Mouse (Mus musculus) forebrain, embryonic 16.5 days (tissue): ENCODE results near the gene Gm28308. TPM values are rescaled to one million over a fixed set of nuclear protein-coding genes. Genes with fewer than 3 reads are reported as not detected.

Source experiments
- ATAC-seq: fragments of 200-750 bp; cut with Nextera tagmentation; 2 replicates; pipeline ENCODE4 v1.8.0; 2017; ENCODE audit warnings: mild to moderate bottlenecking, moderate library complexity
- H3K27ac ChIP-seq: fragments of 300-500 bp; sonication (generic); 2 replicates; pipeline ENCODE4 v1.5.1; 2014; ENCODE audit warnings: low read length, control low read depth
- H3K27me3 ChIP-seq: fragments of 300-500 bp; sonication (generic); replicated peaks from 2 replicates; pipeline ENCODE4 v1.6.1; 2014; ENCODE audit warnings: low read length; ENCODE audit not compliant: control insufficient read depth, insufficient read depth
- H3K36me3 ChIP-seq: fragments of 300-500 bp; sonication (generic); 2 replicates; pipeline ENCODE4 v1.6.1; 2014; ENCODE audit not compliant: control insufficient read depth, insufficient read depth
- H3K4me1 ChIP-seq: fragments of 300-500 bp; sonication (generic); replicated peaks from 2 replicates; pipeline ENCODE4 v1.6.1; 2014; ENCODE audit warnings: low read length; ENCODE audit not compliant: control insufficient read depth, insufficient read depth
- H3K4me2 ChIP-seq: fragments of 300-500 bp; sonication (generic); 2 replicates; pipeline ENCODE4 v1.6.1; 2014; ENCODE audit warnings: mild to moderate bottlenecking, low read length, control low read depth
- H3K4me3 ChIP-seq: fragments of 300-500 bp; sonication (generic); replicated peaks from 2 replicates; pipeline ENCODE4 v1.5.1; 2014; ENCODE audit warnings: mild to moderate bottlenecking, low read length, control low read depth
- H3K9ac ChIP-seq: fragments of 300-500 bp; sonication (generic); replicated peaks from 2 replicates; pipeline ENCODE4 v1.6.1; 2014; ENCODE audit warnings: low read depth, low read length, control low read depth
- H3K9me3 ChIP-seq: fragments of 300-500 bp; sonication (generic); 2 replicates; pipeline ENCODE4 v1.6.1; 2016; ENCODE audit warnings: low read length; ENCODE audit not compliant: control insufficient read depth
- WGBS: fragments of 180-500 bp; shearing (Covaris S2); extraction: QIAGEN DNeasy Blood & Tissue Kit; methylation state at CpG from one replicate; pipeline ENCODE4 v1.1.7; 2014; 5-methylcytosine and 5-hydroxymethylcytosine counted together
- polyA plus RNA-seq: library from polyadenylated mRNA; unstranded; fragments of >200 nt; fragmentation: Nextera tagmentation; extraction: Ambion mirVana; gene quantifications from 2 replicates; pipeline ENCODE4 v1.2.1, GENCODE M21; 2015

The Gm28308 gene
- polyA plus RNA-seq, 1 experiment from 2014 or later: not detected

DNA sequence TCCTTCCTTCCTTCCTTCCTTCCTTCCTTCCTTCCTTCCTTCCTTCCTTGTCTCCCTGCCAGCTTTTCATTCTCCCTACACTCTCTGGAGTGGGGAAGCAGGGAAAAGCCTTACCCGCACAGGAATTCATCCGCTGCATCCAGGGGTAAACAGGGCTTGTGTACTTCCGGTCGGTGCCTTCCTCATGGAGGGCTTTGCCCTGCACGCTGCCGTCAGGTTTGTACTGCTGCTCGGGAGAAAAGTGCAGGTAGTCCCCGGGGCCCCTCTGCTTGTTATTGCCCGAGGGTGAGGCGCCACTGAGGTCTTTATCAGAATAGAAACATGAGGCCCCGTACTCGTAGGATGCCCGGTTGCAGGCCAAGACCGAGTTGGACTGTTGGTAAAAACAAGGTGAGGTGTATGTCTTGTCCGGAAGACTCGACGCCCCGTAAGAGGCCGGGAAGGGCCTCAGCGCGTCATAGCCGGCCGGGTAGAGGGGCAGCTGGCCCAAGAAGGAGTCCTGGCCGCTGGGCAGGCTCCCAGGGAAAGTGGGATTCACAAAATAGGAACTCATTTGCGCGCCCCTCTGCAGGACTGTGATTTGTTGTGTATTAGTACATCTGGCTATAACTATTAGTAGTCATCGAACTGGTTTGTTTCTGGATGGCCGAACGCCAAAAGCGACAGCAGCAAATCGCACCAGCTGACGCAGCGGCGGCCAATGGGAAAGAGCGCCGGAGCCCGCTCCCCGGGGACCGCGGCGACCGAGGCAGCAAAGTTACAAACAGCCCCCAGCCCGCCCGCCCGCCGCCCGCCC is 4.9 kb downstream of the Gm28308 start, which contains the start of gene Hoxa6:
TSS of gene Hoxa6 (minus strand) at position 651 of the 796 bp plus-strand sequence.
- H3K27ac ChIP-seq: no peak within 1 kb of the TSS
- no peak within 1 kb of the TSS for H3K4me2 ChIP-seq
- no peaks in the 10 kb centered on the region for H3K9me3 ChIP-seq
- no peak within 1 kb of the TSS for H3K4me3 ChIP-seq
- H3K27me3 ChIP-seq: peaks cover 93% of the 10 kb centered on the region
- 1% methylated on average over 47 of the region's 47 CpGs for WGBS
- H3K4me1 ChIP-seq: peaks cover 10% of the 10 kb centered on the region
- H3K36me3 ChIP-seq: no peaks in the 10 kb centered on the region
- ATAC-seq: no peak
- no peak within 1 kb of the TSS for H3K9ac ChIP-seq

DNA sequence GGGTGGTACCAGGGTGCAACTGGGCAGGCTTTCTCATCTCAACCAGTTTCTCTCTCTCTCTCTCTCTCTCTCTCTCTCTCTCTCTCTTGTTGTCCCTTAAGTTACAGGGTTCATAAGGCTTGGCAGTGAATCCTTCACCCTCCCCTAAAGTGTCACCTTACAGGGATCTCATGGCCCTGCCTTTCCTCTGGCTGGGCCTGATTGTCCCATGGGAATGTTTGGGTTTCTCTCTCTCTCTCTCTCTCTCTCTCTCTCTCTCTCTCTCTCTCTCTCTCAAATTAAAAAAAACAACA is 5.5 kb downstream of the Gm28308 start:
- Histone ChIP-seq H3K27me3 (peaks cover 93% of the 10 kb centered on the region), H3K9me3 (no peaks in the 10 kb centered on the region), H3K9ac (no peak overlapping the region), H3K36me3 (no peaks in the 10 kb centered on the region), H3K27ac (no peak overlapping the region), H3K4me1 (peaks cover 10% of the 10 kb centered on the region), H3K4me3 (no peak overlapping the region), H3K4me2 (no peak overlapping the region)
- ATAC-seq: no peak

DNA sequence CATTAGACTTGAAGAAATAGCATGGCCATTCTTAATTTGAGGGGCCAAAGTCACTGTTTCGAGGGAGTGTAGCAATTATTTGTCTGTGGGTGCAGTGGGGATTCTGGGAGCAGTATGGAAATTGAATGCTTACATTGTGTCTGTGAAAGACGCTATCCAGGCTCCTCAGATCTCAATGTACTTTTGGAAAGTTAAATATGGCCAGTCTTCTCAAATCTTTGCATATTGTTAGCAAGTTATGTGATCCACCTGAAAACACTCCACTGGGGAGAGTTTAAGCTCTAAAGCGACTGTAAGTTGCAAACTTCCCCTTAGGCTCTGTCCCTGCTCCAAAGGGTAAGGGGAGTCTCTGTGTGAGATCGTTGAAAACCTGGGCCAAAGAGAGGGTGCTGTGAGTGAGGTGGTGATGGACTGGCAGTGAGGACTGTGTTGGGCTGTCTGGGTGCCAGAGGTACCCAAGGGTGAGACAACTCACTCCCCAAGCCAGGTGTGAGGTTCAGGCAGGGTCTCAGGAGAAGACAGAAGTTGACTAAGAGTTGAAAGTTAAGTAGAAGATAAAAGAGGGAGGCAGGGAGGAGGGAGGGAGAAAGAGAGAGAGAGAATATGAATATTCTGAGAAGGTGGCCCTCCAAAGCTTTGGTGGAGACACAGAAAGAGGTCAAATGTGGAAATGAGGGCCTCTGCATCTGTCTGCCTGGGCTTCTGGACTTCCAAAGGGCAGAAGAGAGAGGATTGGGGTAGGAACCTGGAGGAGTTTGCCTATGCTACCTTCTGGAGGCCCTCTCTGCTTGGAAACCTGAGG is 6.1 kb downstream of the Gm28308 start:
- ATAC-seq: no peak

DNA sequence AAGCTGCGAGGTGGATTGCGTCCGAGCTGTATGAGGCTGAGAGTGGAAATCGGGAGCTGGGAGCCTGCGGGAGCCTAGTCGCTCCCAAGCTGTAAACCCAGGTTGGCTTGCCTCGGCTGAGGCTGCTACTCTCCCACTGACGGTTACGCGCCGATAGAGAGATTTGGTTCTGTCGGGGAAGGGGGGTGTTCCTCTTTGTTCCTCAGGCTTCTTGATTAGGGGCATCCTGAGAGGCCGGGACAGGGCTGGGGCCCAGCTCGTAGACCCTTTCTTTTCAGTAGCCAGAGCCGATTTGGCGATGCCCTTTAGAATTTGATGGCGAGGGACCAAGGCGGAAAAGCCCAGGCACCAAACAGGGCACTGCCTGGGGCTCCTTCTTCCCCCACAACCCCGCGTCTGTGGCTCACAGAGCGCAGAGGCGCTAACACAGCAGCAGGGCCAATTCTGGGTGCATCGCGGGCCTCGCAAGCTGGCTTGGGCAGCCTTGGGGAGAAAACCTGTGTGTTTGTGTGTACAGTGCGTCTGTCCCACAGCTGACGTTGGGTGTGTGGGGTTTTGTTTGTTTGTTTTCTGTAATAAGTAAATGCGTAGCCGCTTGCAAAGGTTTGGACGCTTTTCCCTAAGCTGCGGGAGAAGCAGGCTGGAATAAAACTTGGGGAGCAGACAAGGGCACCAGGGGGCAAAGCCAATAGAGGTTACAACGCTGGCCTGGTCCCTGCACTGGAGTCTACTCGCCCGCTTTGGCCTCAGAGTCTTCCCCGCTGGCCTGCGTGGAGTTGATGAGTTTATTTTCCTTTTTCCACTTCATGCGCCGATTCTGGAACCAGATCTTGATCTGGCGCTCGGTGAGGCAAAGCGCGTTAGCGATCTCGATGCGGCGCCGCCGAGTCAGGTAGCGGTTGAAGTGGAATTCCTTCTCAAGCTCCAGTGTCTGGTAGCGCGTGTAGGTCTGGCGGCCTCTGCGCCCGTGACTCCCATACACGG is 7.2 kb downstream of the Gm28308 start:
- Histone ChIP-seq H3K4me3 (no peak overlapping the region), H3K4me2 (no peak overlapping the region), H3K9me3 (no peaks in the 10 kb centered on the region), H3K9ac (no peak overlapping the region), H3K27ac (no peak overlapping the region), H3K4me1 (peaks cover 8% of the 10 kb centered on the region), H3K27me3 (peaks cover 93% of the 10 kb centered on the region), H3K36me3 (no peaks in the 10 kb centered on the region)
- ATAC-seq: no peak
- WGBS: under 1% methylated on average over 55 of the region's 55 CpGs

More for the DNA sequence above, 6.1 kb downstream of the Gm28308 start:
- peaks cover 93% of the 10 kb centered on the region for H3K27me3 ChIP-seq
- H3K4me3 ChIP-seq: no peak overlapping the region
- no peaks in the 10 kb centered on the region for H3K36me3 ChIP-seq
- WGBS: 4% methylated on average over 4 of the region's 4 CpGs
- H3K27ac ChIP-seq: no peak overlapping the region
- H3K4me1 ChIP-seq: peaks cover 10% of the 10 kb centered on the region
- H3K9ac ChIP-seq: no peak overlapping the region
- H3K9me3 ChIP-seq: no peaks in the 10 kb centered on the region
- no peak overlapping the region for H3K4me2 ChIP-seq

DNA sequence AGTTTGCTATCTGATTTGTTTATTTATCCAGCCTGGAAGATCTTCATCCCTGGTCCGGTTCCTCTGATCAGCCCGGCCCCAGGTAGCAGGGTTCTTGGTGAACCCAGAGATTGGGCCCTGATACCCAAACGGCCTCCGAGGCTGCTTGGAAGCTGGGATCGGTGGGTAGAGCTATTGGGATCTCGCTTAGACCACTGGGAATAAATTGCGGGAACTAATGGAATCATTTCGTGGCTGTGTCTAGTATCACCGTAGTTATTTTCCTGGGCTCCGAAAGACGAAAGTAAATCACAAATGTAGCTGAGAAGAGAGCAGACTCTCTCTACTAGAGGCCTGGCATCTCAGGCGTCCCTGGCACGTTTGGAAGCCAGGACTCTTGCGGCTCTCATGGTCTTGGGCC is 7.9 kb downstream of the Gm28308 start:
- ATAC-seq: no peak
- no peak overlapping the region for H3K4me2 ChIP-seq
- 5% methylated on average over 14 of the region's 14 CpGs for WGBS
- no peaks in the 10 kb centered on the region for H3K9me3 ChIP-seq
- H3K27ac ChIP-seq: no peak overlapping the region
- H3K9ac ChIP-seq: no peak overlapping the region
- peaks cover 8% of the 10 kb centered on the region for H3K4me1 ChIP-seq
- no peak overlapping the region for H3K4me3 ChIP-seq
- peaks cover 94% of the 10 kb centered on the region for H3K27me3 ChIP-seq
- H3K36me3 ChIP-seq: no peaks in the 10 kb centered on the region

DNA sequence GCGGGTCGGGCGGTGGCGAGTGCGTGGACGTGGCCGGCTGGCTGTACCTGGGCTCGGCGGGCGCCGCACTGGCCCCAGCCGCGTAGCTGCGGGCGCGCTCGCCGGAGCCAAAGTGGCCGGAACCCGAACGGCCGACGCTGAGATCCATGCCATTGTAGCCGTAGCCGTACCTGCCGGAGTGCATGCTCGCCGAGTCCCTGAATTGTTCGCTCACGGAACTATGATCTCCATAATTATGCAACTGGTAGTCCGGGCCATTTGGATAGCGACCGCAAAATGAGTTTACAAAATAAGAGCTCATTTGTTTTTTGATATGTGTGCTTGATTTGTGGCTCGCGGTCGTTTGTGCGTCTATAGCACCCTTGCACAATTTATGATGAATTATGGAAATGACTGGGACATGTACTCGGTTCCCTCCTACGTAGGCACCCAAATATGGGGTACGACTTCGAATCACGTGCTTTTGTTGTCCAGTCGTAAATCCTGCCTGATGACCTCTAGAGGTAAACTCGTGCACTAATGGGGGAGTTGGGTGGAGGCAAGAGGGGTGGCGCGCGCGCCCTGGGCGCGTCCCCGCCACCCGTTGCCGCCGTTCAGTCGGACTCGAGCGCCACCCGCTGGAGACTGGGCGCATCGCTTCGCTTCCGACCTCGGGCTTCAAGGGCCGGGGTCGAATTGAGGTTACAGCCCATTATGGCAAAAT is 8.9 kb downstream of the Gm28308 start, which contains the start of gene Hoxa5:
TSS of gene Hoxa5 (minus strand) at position 538 of the 703 bp plus-strand sequence.
- Histone ChIP-seq H3K27me3 (peaks cover 94% of the 10 kb centered on the region), H3K27ac (no peak within 1 kb of the TSS), H3K36me3 (no peaks in the 10 kb centered on the region), H3K9me3 (no peaks in the 10 kb centered on the region), H3K4me1 (peaks cover 8% of the 10 kb centered on the region), H3K4me2 (no peak within 1 kb of the TSS), H3K4me3 (0 out of 2 replicates have a peak within 1 kb of the TSS, but pooled peaks have one; percentile 5), H3K9ac (no peak within 1 kb of the TSS)
- under 1% methylated on average over 64 of the region's 65 CpGs for WGBS
- ATAC-seq: no peak

DNA sequence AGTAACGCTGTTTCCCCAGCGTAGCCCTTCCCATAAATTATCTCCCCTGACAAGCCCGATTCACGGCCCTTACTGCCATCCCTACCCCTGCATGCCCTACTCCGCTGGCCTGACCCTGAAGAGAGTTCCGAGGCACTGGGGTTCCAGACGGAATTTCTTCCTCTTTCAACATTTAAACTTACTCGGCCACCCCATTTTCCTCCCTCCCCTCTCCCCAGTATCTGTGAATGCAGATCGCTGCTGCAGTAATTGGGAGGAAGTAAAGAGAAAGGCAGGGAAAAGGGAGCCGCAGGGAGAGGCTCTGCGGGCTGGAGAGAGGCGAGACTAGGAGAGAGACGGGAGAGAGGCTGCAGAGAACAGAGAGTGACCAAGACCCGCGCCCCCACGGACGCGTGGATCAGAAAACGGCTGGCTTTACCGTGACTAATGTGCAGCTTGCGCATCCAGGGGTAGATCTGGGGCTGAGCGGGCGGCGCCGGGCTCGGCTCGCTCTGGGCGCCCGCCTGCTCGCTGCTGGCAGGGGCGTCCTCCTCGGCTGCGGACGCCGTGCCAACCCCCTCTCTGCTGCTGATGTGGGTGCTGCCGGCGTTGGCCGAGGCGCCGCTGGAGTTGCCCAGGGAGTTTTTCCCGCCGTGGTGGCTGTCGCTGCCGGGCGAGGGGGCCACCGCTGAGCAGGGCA is 9.6 kb downstream of the Gm28308 start:
- no peak; the same call in 1 of the 2 replicates for ATAC-seq
- H3K9ac ChIP-seq: no peak overlapping the region
- no peak overlapping the region for H3K27ac ChIP-seq

DNA sequence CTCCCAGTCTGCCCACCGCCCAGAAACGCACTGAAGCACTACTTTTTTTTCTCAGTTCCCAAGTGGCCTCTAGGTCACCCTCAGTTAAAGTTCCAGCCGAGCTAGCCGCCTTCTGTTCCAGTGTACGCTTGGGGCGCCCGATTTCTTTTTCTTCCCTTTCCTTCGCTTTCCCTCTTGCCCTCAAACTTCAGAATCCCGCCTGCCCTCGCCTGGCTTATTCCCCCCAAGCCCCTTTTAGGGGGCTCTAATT is 10.1 kb downstream of the Gm28308 start:
- H3K4me1 ChIP-seq: peaks cover 8% of the 10 kb centered on the region
- H3K27me3 ChIP-seq: peaks cover 94% of the 10 kb centered on the region
- WGBS: under 1% methylated on average over 10 of the region's 10 CpGs
- no peaks in the 10 kb centered on the region for H3K9me3 ChIP-seq
- H3K4me3 ChIP-seq: no peak overlapping the region
- H3K27ac ChIP-seq: no peak overlapping the region
- ATAC-seq: no peak
- H3K9ac ChIP-seq: no peak overlapping the region
- no peak overlapping the region for H3K4me2 ChIP-seq
- no peaks in the 10 kb centered on the region for H3K36me3 ChIP-seq

More for the DNA sequence above, 9.6 kb downstream of the Gm28308 start:
- peaks cover 94% of the 10 kb centered on the region for H3K27me3 ChIP-seq
- H3K36me3 ChIP-seq: no peaks in the 10 kb centered on the region
- H3K4me1 ChIP-seq: peaks cover 8% of the 10 kb centered on the region
- WGBS: 1% methylated on average over 45 of the region's 46 CpGs
- H3K4me2 ChIP-seq: no peak overlapping the region
- no peaks in the 10 kb centered on the region for H3K9me3 ChIP-seq
- H3K4me3 ChIP-seq: 0 out of 2 replicates have a peak overlapping the region, but pooled peaks have one; percentile 5
